Comparison of ENCODE assay signal across 8 mouse cellular contexts in the genomic region with DNA sequence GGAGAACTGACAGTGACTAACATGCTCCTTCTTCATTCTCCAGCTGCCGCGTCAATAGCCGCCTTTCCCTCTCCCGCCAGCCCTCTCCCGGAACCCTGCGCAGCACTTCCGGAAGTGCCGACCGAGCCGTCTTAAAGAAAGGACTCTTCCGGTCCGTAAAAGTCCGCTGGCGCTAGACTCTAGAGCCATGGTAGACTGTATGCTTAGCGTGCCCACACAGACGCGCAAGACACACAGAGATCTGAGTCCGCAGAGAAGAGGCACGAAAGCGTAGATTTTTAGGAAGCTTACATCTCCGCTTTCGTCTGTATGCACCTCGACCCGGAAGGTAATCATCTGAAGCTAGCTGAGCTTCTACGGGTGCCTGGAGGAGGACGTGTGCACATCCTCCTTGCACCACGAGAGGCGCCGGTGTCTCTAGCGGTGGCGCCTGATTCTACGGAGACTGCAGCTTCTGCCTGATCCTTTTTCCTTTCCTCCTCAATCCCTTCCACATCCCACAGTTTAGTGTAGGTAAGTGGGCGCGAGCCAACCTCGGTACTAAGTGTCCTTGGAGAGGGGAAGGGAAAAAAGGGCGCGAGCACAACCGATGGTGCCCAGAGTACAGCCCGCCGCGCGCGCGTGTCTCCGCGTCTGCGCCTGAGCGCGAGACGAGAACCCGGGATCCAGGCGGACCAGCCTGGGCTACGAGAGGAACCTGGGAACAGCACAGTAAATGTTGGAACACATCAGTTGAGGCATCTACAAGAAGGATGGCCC. TPM values are rescaled to one million over a fixed set of nuclear protein-coding genes. Genes with fewer than 3 reads are reported as not detected.
DNase-seq lines count a peak whose midpoint lies in the region; ATAC-seq lines count a peak whose summit lies in the region.

A gene (plus strand): TSS at position 147 of the 759 bp plus-strand sequence.
A gene (minus strand): TSS at position 292 of the 759 bp plus-strand sequence.

- peak; percentile 97 for ATAC-seq in megakaryocyte progenitor cell, adult 5-6 weeks (replicated peaks; ENCODE audit: poor library complexity)

- peak; percentile 93 for DNase-seq in adipocyte (ENCODE audit: low spot score)
- peak; percentile 96 for DNase-seq in embryo, embryonic 10 days (ENCODE audit: low spot score)
- peak; percentile 76 for DNase-seq in gastrocnemius, postnatal 10 days
- DNase-seq in induced T-regulatory cell, adult 2 months (ENCODE audit: low read depth), result peak; percentile 95
- peak; percentile 87 to 93 for DNase-seq in left cerebral cortex, adult 9 months (ENCODE audit: low spot score in 2 of 2)
- DNase-seq in right cerebral cortex, postnatal 14 days, result peak; percentile 84
- peak; percentile 83 to 84 for DNase-seq in urinary bladder, postnatal 36 days (ENCODE audit: low spot score in 2 of 2)

RNA-seq across cellular contexts. Expression of the first gene that starts in this region (rescaled TPM):
- 10 to 100 TPM in 1 of 2 experiments, 1 to 10 TPM in 1; 9.2 to 10.8 TPM for total RNA-seq in gastrocnemius, postnatal 10 days (2021)
- total RNA-seq in megakaryocyte progenitor cell, adult 5-6 weeks (2015), result 70.6 and 70.7 TPM in 2 replicates
- 60.8 and 78.6 TPM in 2 replicates for total RNA-seq in megakaryocyte progenitor cell, adult 5-6 weeks (2017)

RNA-seq across cellular contexts. Expression of the second gene that starts in this region (rescaled TPM):
- 10 to 100 TPM; 84.0 to 89.2 TPM for total RNA-seq in gastrocnemius, postnatal 10 days (2021)
- 125 and 133 TPM in 2 replicates for total RNA-seq in megakaryocyte progenitor cell, adult 5-6 weeks (2015)
- total RNA-seq in megakaryocyte progenitor cell, adult 5-6 weeks (2017), result 116 and 117 TPM in 2 replicates

Comparison
In these comparisons a context has a peak if more than half of its experiments do, and no peak if none do; other contexts are left out.
1. Peak in every context shown above with its lines: DNase-seq and ATAC-seq.
2. RNA of the first gene that starts in this region (total RNA-seq): 60.8 to 78.6 TPM in megakaryocyte progenitor cell, adult 5-6 weeks; 9.2 to 10.8 TPM in gastrocnemius, postnatal 10 days; every median in the first group is over 4 times any median in the second.